Mouse (Mus musculus) E14TG2a.4 (cell line): Measurements from ENCODE around the gene Stk40.
A peak's percentile ranks its signal among the peaks of the same experiment; 100 is the strongest.
"Not testable (repeated sequence)": the region's sequence is repeated elsewhere in the genome, so short reads cannot be mapped to it uniquely, and the experiment has no call there.

Experiments
- H3K27me3 ChIP-seq: 2 replicates; pipeline ENCODE4 v1.6.1; 2014; ENCODE audit warnings: low read length, control low read depth; ENCODE audit not compliant: insufficient read depth
- H3K36me3 ChIP-seq: 2 replicates; pipeline ENCODE4 v1.6.1; 2014; ENCODE audit warnings: low read length, control low read depth; ENCODE audit not compliant: insufficient read depth
- H3K4me1 ChIP-seq: replicated peaks from 2 replicates; pipeline ENCODE4 v1.6.1; 2014; ENCODE audit warnings: low read depth, low read length, control low read depth
- H3K4me3 ChIP-seq: replicated peaks from 2 replicates; pipeline ENCODE4 v1.5.1; 2014; ENCODE audit warnings: mild to moderate bottlenecking, low read length
- H3K9me3 ChIP-seq: 2 replicates; pipeline ENCODE4 v1.6.1; 2014; ENCODE audit warnings: low read length, control low read depth
- CTCF ChIP-seq: conservative IDR thresholded peaks from 2 replicates; pipeline ENCODE4 v1.5.1; 2014; ENCODE audit warnings: low read length
- NANOG ChIP-seq: IDR thresholded peaks from 2 replicates; pipeline ENCODE4 v1.6.1; 2014; ENCODE audit warnings: borderline replicate concordance, low read length, mixed read lengths
- POU5F1 ChIP-seq: IDR thresholded peaks from 2 replicates; pipeline ENCODE4 v1.6.1; 2014; ENCODE audit warnings: low read length, borderline replicate concordance

The Stk40 gene

GRCm38 (mm10) chr4:126163067-126163659 lies 59.4 kb downstream of the Stk40 start, which contains the start of gene Sh3d21:
TSS of gene Sh3d21 (minus strand) at chr4:126163491.
- peak within 1 kb of the TSS; percentile 87 for H3K4me3 ChIP-seq
- H3K4me1 ChIP-seq: peaks cover 50% of the 10 kb centered on the region
- peaks cover 5% of the 10 kb centered on the region; the same call in 1 of the 2 replicates for H3K27me3 ChIP-seq
- peaks cover 36% of the 10 kb centered on the region for H3K36me3 ChIP-seq
- H3K9me3 ChIP-seq: no peaks in the 10 kb centered on the region
- TF ChIP-seq POU5F1 (no peak), NANOG (no peak), CTCF (no peak)

GRCm38 (mm10) chr4:126163685-126164084 lies 59.9 kb downstream of the Stk40 start:
- peak overlapping the region; percentile 87 for H3K4me3 ChIP-seq
- TF ChIP-seq NANOG (no peak), POU5F1 (no peak), CTCF (no peak)
- peaks cover 41% of the 10 kb centered on the region for H3K36me3 ChIP-seq
- H3K9me3 ChIP-seq: no peaks in the 10 kb centered on the region
- peaks cover 5% of the 10 kb centered on the region; the same call in 1 of the 2 replicates for H3K27me3 ChIP-seq
- peaks cover 55% of the 10 kb centered on the region for H3K4me1 ChIP-seq

- not testable (repeated sequence) for H3K27me3 ChIP-seq, H3K4me3 ChIP-seq, H3K9me3 ChIP-seq
- H3K4me1 ChIP-seq: peaks cover 66% of the 10 kb centered on the region
- peaks cover 55% of the 10 kb centered on the region for H3K36me3 ChIP-seq
Measured at GRCm38 (mm10) chr4:126165092-126165491, 61.3 kb downstream of the Stk40 start.

- Histone ChIP-seq H3K36me3 (peaks cover 65% of the 10 kb centered on the region), H3K27me3 (peaks cover 5% of the 10 kb centered on the region; the same call in 1 of the 2 replicates), H3K4me3 (no peak overlapping the region), H3K9me3 (no peaks in the 10 kb centered on the region), H3K4me1 (peaks cover 71% of the 10 kb centered on the region)
- no peak for TF ChIP-seq CTCF
- no peak for TF ChIP-seq POU5F1
- no peak for TF ChIP-seq NANOG
Measured at GRCm38 (mm10) chr4:126166084-126166483, 62.3 kb downstream of the Stk40 start.

GRCm38 (mm10) chr4:126168851-126169250 lies 65.1 kb downstream of the Stk40 start:
- Histone ChIP-seq H3K4me1 (peaks cover 56% of the 10 kb centered on the region), H3K27me3 (no peaks in the 10 kb centered on the region), H3K36me3 (peaks cover 90% of the 10 kb centered on the region), H3K9me3 (no peaks in the 10 kb centered on the region), H3K4me3 (no peak overlapping the region)
- TF ChIP-seq CTCF: no peak
- TF ChIP-seq NANOG: no peak
- TF ChIP-seq POU5F1: no peak

- H3K36me3 ChIP-seq: peaks cover 99% of the 10 kb centered on the region
- H3K4me3 ChIP-seq, H3K27me3 ChIP-seq, H3K9me3 ChIP-seq: not testable (repeated sequence)
- peaks cover 47% of the 10 kb centered on the region for H3K4me1 ChIP-seq
Measured at GRCm38 (mm10) chr4:126170737-126171136, 67.0 kb downstream of the Stk40 start.

- TF ChIP-seq NANOG: no peak
- no peak for TF ChIP-seq POU5F1
- TF ChIP-seq CTCF: no peak
- Histone ChIP-seq H3K4me3 (no peak overlapping the region), H3K36me3 (peaks cover 97% of the 10 kb centered on the region), H3K9me3 (no peaks in the 10 kb centered on the region), H3K4me1 (peaks cover 39% of the 10 kb centered on the region), H3K27me3 (no peaks in the 10 kb centered on the region)
Measured at GRCm38 (mm10) chr4:126173800-126174199, 70.0 kb downstream of the Stk40 start.

GRCm38 (mm10) chr4:126175980-126176379 lies 72.2 kb downstream of the Stk40 start:
- peaks cover 46% of the 10 kb centered on the region for H3K4me1 ChIP-seq
- not testable (repeated sequence) for H3K4me3 ChIP-seq, H3K27me3 ChIP-seq, H3K9me3 ChIP-seq
- H3K36me3 ChIP-seq: peaks cover 97% of the 10 kb centered on the region

GRCm38 (mm10) chr4:126181170-126181957 lies 77.6 kb downstream of the Stk40 start:
- Histone ChIP-seq H3K36me3 (peaks cover 93% of the 10 kb centered on the region), H3K9me3 (no peaks in the 10 kb centered on the region), H3K4me3 (no peak overlapping the region), H3K27me3 (no peaks in the 10 kb centered on the region), H3K4me1 (peaks cover 84% of the 10 kb centered on the region)
- peak; percentile 42 for TF ChIP-seq CTCF
- TF ChIP-seq NANOG: no peak
- TF ChIP-seq POU5F1: no peak
